In the genomic region with DNA sequence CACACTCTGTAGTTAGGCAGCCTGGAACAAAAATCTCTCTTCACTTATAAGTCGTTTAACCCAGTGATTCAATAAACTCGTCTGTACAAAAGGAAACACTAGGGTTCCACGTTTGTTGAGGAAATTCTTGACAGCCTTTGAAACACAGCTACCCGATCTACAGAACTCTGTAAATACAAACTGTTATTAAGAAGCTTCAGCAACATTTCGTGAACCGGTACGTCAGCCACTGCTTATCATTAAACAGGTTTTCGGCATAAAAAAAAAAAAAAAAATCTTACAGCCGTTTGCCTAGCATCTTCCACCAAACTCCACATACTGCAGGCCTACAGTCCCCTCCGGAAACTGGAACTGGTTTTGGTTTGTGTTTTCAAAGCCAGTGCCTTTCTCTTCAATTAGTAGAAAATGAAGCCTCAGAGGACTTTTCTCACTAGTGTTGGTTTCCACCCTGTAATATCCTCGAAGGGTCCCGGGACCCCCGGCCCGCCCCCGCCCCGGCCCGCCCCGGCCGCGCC, we compare ENCODE assay signal across 8 mouse cellular contexts. TPM values are rescaled to one million over a fixed set of nuclear protein-coding genes. Genes with fewer than 3 reads are reported as not detected.
DNase-seq lines count a peak whose midpoint lies in the region; ATAC-seq and TF ChIP-seq lines count a peak whose summit lies in the region.

No protein-coding gene starts in this region.

- TF ChIP-seq POLR2A in CH12.LX (IDR thresholded peaks at IDR 0.05; ENCODE audit: low read depth, low read length): no peak

- H3K79me2 ChIP-seq in CH12.LX (replicated peaks; ENCODE audit: control insufficient read depth, extremely low read depth, insufficient read depth, poor library complexity, severe bottlenecking): peaks cover 36% of the 10 kb centered on the region

- H3K4me1 ChIP-seq in CH12.LX (ENCODE audit: control insufficient read depth in 1 of 2, insufficient read depth in 2 of 2): peaks cover 0 to 4% of the 10 kb centered on the region in 2 experiments; a peak in 1 of 4 replicates
- no peaks in the 10 kb centered on the region; the same call in 1 of the 2 replicates for H3K4me1 ChIP-seq in forebrain, embryonic 11.5 days (replicated peaks; ENCODE audit: control insufficient read depth, insufficient read depth, low read length)
- peaks cover 16% of the 10 kb centered on the region for H3K4me1 ChIP-seq in liver, embryonic 12.5 days

- TF ChIP-seq RAD21 in CH12.LX (IDR thresholded peaks at IDR 0.05; ENCODE audit: low read depth, low read length): no peak

- 2% methylated on average over 19 of the region's 20 CpGs for WGBS in forebrain, embryonic 11.5 days
- 1% methylated on average over 20 of the region's 20 CpGs for WGBS in liver, embryonic 12.5 days (ENCODE audit: insufficient replicate concordance)

- peaks cover 11 to 20% of the 10 kb centered on the region in 2 experiments for H3K36me3 ChIP-seq in CH12.LX (replicated peaks in 1 of 2; ENCODE audit: control insufficient read depth in 1 of 2, insufficient read depth in 1 of 2, low read length in 1 of 2)
- peaks cover 7% of the 10 kb centered on the region for H3K36me3 ChIP-seq in forebrain, embryonic 11.5 days (ENCODE audit: control insufficient read depth, insufficient read depth, low read length)
- peaks cover 23% of the 10 kb centered on the region for H3K36me3 ChIP-seq in liver, embryonic 12.5 days

- peak; percentile 56 for ATAC-seq in frontal cortex, adult (ENCODE audit: low TSS enrichment)
- ATAC-seq in forebrain, embryonic 11.5 days (replicated peaks; ENCODE audit: low FRiP score): peak; percentile 7
- peak; percentile 65 for ATAC-seq in liver, embryonic 12.5 days

- no peak overlapping the region for H3K27ac ChIP-seq in CH12.LX (ENCODE audit: insufficient read depth, low read depth)
- H3K27ac ChIP-seq in forebrain, embryonic 11.5 days (ENCODE audit: low read depth, low read length): peak overlapping the region; percentile 33; the same call in 1 of the 2 replicates
- H3K27ac ChIP-seq in liver, embryonic 12.5 days: peak overlapping the region; percentile 86

- in situ Hi-C loops in CH12.LX (cut with MboI; ENCODE audit: low pct_ligation_motif_present, low pct_unique_long_range_greater_than_20kb, low sequenced_read_pairs): no loop called here

- peak overlapping the region; percentile 61 for H3K4me2 ChIP-seq in CH12.LX (ENCODE audit: insufficient read depth, low read depth, poor library complexity, severe bottlenecking)
- peak overlapping the region; percentile 41 for H3K4me2 ChIP-seq in forebrain, embryonic 11.5 days (ENCODE audit: low read depth, low read length, severe bottlenecking)
- H3K4me2 ChIP-seq in liver, embryonic 12.5 days: peak overlapping the region; percentile 75

- no peaks in the 10 kb centered on the region for H3K27me3 ChIP-seq in CH12.LX (replicated peaks)
- H3K27me3 ChIP-seq in forebrain, embryonic 11.5 days (ENCODE audit: control insufficient read depth, insufficient read depth, low read length): no peaks in the 10 kb centered on the region
- no peaks in the 10 kb centered on the region for H3K27me3 ChIP-seq in liver, embryonic 12.5 days (replicated peaks)

- no peak for TF ChIP-seq CTCF in CH12.LX (conservative IDR thresholded peaks at IDR 0.05 in 1 of 2, IDR thresholded peaks at IDR 0.05 in 1 of 2; ENCODE audit: low read depth in 2 of 2, low read length in 2 of 2)

- H3K9ac ChIP-seq in CH12.LX (ENCODE audit: insufficient read depth, low read depth): peak overlapping the region; percentile 94
- H3K9ac ChIP-seq in forebrain, embryonic 11.5 days (ENCODE audit: low read length): peak overlapping the region; percentile 74
- H3K9ac ChIP-seq in liver, embryonic 12.5 days: peak overlapping the region; percentile 92

- TF ChIP-seq EP300 in CH12.LX (IDR thresholded peaks at IDR 0.05; ENCODE audit: low read length): no peak

- H3K9me3 ChIP-seq in CH12.LX (replicated peaks; ENCODE audit: low read length): no peaks in the 10 kb centered on the region
- no peaks in the 10 kb centered on the region for H3K9me3 ChIP-seq in forebrain, embryonic 11.5 days (ENCODE audit: control insufficient read depth, low read length)
- no peaks in the 10 kb centered on the region for H3K9me3 ChIP-seq in liver, embryonic 12.5 days (replicated peaks)

- DNase-seq in frontal cortex, postnatal 14 days (ENCODE audit: low spot score in 2 of 2): no peak
- no peak for DNase-seq in CH12.LX (ENCODE audit: extremely low read depth)
- DNase-seq in forebrain, embryonic 11.5 days (ENCODE audit: low spot score): no peak
- no peak for DNase-seq in adrenal gland, adult (ENCODE audit: inconsistent age in 2 of 2, low spot score in 1 of 2)
- no peak for DNase-seq in adrenal gland, postnatal 10 days
- no peak for DNase-seq in frontal cortex, postnatal 25 days (ENCODE audit: low spot score in 2 of 2)

- H3K4me3 ChIP-seq in CH12.LX (replicated peaks in 1 of 3; ENCODE audit: low read depth in 2 of 3, low read length in 2 of 3, poor library complexity in 1 of 3): peak overlapping the region; percentile 58 to 69 (median 61)
- peak overlapping the region; percentile 65 for H3K4me3 ChIP-seq in forebrain, embryonic 11.5 days (ENCODE audit: low read depth, low read length)
- H3K4me3 ChIP-seq in liver, embryonic 12.5 days: peak overlapping the region; percentile 95

- dilution Hi-C loops in CH12.LX (cut with MboI; ENCODE audit: extremely low pct_ligation_motif_present, extremely low pct_unique_long_range_greater_than_20kb, low sequenced_read_pairs): no loop called here

TF ChIP-seq in CH12.LX, 34 proteins besides CTCF, POLR2A, EP300 and RAD21:
- TF ChIP-seq ZNF384 (IDR thresholded peaks at IDR 0.05; ENCODE audit: low read depth, low read length) (peak; percentile 68), ETS1 (conservative IDR thresholded peaks at IDR 0.05; ENCODE audit: low read depth, low read length) (no peak)

RNA-seq across cellular contexts. Expression of gene Smc2, which starts 0.6 kb away (rescaled TPM):
- 59.8 and 60.3 TPM in 2 replicates for total RNA-seq in CH12.LX (2012; rRNA removed)
- total RNA-seq in CH12.LX (2014; rRNA removed): 79.7 and 93.0 TPM in 2 replicates
- 69.4 and 71.0 TPM in 2 replicates for polyA plus RNA-seq in CH12.LX (2012; ENCODE audit: insufficient read length, low read depth)
- 212 and 248 TPM in 2 replicates for polyA plus RNA-seq in forebrain, embryonic 11.5 days (2014; fragmentation: Nextera tagmentation; extraction: Ambion mirVana)
- 204 and 226 TPM in 2 replicates for polyA plus RNA-seq in liver, embryonic 12.5 days (2016; fragmentation: Nextera tagmentation; extraction: Ambion mirVana)
- 10 to 100 TPM; 17.2 to 22.3 TPM for total RNA-seq in adrenal gland, postnatal 10 days (2021)

RNA-seq across cellular contexts. Expression of gene Vma21-ps, which starts 58.6 kb away (rescaled TPM):
- total RNA-seq in CH12.LX (2012; rRNA removed): 1.2 and 2.4 TPM in 2 replicates
- 3.6 TPM in 1 of 2 replicates, not detected in the other for total RNA-seq in CH12.LX (2014; rRNA removed)
- not detected in 2 replicates for polyA plus RNA-seq in CH12.LX (2012; ENCODE audit: insufficient read length, low read depth)
- polyA plus RNA-seq in forebrain, embryonic 11.5 days (2014; fragmentation: Nextera tagmentation; extraction: Ambion mirVana): not detected in 2 replicates
- polyA plus RNA-seq in liver, embryonic 12.5 days (2016; fragmentation: Nextera tagmentation; extraction: Ambion mirVana): not detected in 2 replicates
- not detected for total RNA-seq in adrenal gland, postnatal 10 days (2021)

Comparison
In these comparisons a context has a peak if more than half of its experiments do, and no peak if none do; other contexts are left out.
1. ATAC-seq: peak in every context shown above with its lines; median percentile 65 in liver, embryonic 12.5 days; 56 in frontal cortex, adult; 7 in forebrain, embryonic 11.5 days.